Mouse (Mus musculus) gastrocnemius, postnatal 10 days (tissue): ENCODE data around the gene Mrtfa. TPM values are rescaled to one million over a fixed set of nuclear protein-coding genes. Genes with fewer than 3 reads are reported as not detected.

ENCODE experiments used
- DNase-seq: peaks from one replicate; pipeline ENCODE4 v3.0.0; 2021; ENCODE audit warnings: mixed read lengths
- total RNA-seq, 2 experiments: library from RNA; stranded (reverse); gene quantifications; 2 replicates each; pipeline ENCODE4 v1.2.3; 2021

Mrtfa gene
- total RNA-seq, 2 experiments from 2014 or later: 39.2 to 50.1 TPM

GRCm38 (mm10) chr15:81064661-81065060 lies 125.9 kb downstream of the Mrtfa start:
- no peak for DNase-seq

DNA sequence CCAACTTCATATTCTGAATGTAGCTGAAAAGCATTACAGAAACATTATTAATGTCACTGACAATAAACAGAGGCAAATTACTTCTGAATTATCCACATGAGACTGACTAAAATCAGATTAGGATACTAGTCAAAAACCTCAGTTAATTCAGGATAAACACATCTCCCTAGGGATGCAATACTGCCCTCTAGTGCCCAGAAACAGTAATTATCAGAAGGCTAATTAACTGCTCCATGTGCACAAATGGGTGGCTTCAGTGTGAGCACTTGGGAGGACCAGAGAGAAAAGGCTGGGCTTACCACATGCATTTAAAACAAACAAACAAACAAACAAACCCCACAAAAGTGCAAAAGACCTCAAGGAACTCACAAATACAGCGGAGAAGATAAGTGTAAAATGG lies 126.4 kb downstream of the Mrtfa start:
- no peak for DNase-seq

DNA sequence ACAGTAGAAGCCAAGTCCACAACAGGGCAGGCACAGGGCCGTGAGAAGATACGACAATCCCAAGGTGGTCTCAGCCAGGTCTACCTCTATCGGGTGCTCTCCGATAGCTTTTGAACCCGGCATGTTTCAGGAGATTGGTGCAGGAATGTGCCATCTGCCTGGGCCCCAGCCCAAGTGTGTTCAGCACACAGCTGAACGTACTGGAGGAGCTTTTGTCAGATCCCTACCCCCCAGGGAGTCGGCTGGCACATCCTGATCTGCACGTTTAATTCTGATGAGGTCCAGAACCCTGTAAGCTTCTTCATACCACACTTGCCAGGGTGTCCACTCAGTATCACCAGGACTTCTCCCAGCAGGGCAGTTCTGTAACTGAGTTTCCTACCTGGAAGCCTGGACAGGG lies 127.9 kb downstream of the Mrtfa start:
- peak; percentile 50 for DNase-seq

DNA sequence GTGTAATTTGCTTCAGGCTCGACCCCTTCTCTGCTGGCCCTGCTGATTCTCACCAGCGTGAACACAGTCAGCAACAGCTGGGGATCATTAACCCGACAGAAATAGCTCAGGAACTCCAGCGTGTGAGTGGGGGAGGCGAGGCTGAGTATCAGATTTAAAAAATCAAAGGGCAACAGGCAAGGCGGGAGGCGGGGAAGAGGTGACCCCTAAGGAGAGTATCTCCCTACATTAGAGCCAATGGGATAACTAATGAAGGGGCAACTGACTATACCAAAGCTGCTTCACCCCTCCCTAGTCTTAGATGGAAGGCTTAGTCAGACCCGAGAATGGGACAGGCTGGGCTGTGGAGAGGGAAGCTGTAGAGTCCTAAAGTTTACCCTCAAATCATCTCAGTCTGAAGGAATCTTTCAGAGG lies 128.4 kb downstream of the Mrtfa start:
- DNase-seq: peak; percentile 48

- DNase-seq: no peak
Measured at GRCm38 (mm10) chr15:81060975-81061374, 129.6 kb downstream of the Mrtfa start.

GRCm38 (mm10) chr15:81057736-81058135 lies 132.8 kb downstream of the Mrtfa start:
- DNase-seq: no peak

DNA sequence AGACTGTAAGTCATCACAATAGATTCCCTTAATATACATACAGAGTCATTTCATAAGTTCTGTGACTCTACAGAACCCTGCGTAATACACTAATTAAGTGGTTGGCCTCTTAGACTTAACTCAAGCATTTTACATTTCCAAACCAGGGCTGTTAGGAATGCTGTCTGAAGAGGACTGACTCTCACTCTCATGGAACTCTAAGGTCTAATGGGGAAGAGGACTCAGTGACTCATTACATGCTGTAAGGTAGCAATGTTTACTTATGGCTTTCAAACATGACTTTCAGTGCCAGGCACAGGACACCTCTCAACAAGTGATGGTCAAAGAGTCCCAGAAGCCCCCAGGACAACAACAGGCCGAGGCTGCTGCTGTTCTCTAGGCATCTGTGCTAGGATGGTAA lies 135.1 kb downstream of the Mrtfa start:
- DNase-seq: no peak

GRCm38 (mm10) chr15:81052491-81052890 lies 138.1 kb downstream of the Mrtfa start:
- DNase-seq: no peak

DNA sequence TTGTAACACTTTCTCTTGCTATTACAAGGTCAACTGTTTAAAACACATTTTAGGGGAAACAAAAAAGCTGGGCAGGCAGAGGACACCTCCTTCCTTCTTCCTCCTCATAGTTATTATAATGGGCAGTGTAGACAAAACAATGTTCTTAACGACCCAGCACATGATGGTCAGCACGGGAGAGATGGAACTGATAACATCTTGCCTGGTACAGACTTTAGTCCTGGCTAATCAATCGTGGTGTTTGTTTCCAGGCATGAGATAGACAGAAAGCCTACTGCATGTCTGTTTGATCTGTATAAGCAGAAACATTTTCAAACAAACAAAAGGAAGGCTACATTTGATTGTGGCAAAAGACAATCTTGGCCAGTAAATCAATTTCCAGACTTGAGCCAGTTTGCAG lies 140.1 kb downstream of the Mrtfa start:
- DNase-seq: no peak

DNA sequence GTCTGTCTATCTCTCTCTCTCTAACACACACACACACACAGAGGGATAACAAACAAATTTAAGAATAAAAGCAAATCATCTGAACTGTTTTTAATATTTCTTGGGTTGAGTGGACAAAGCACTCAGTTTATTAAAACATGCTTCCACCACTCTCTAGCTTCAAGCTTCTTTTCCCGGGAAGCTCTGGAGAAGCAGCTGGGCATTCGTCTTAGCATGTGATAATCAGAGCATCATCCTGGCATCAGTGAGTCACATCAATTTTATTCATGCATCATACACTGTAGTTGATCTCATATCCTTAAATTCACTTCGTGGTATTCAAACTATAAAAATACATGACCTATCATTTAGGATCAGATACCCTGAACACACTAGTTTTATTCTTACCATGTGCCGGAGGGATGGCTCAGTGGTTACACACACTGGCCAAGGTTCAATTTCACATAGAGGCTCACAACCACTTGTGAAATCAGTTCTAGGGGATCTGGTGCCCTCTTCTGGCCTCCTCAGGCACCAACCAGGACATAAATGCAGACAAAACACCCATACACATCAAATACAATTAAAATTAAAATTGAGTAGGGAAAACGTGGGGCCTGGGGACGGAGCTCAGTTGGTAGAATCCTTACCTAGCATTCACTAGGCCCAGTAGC lies 141.0 kb downstream of the Mrtfa start:
- no peak for DNase-seq

- no peak for DNase-seq
Measured at GRCm38 (mm10) chr15:81047497-81047896, 143.1 kb downstream of the Mrtfa start.

- DNase-seq: no peak
Measured at GRCm38 (mm10) chr15:81046061-81046460, 144.5 kb downstream of the Mrtfa start.

- no peak for DNase-seq
Measured at GRCm38 (mm10) chr15:81045336-81045735, 145.2 kb downstream of the Mrtfa start.

GRCm38 (mm10) chr15:81044446-81044845 lies 146.1 kb downstream of the Mrtfa start:
- DNase-seq: no peak

GRCm38 (mm10) chr15:81042276-81042931 lies 148.2 kb downstream of the Mrtfa start:
- DNase-seq: peak; percentile 67

DNA sequence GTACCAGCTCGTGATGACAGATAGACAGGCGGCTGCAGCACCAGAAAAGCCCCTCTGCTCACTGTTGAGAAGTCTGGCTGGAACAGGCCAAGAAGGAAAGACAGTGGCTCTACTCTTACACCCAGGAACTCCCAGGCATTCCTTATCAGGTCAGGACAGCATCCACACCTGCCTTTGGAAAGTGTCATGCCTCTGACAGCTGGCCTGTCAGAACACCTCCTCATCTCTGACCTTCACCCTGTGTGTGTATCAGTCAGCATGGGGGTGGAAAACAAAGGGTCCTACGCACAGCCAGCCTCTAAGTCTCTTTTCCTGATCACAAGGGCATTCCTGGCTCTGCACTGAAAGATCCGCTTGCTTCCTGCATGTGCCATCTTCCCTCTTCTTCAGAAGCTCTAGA lies 148.8 kb downstream of the Mrtfa start:
- no peak for DNase-seq

- no peak for DNase-seq
Measured at GRCm38 (mm10) chr15:81038419-81038818, 152.1 kb downstream of the Mrtfa start.

GRCm38 (mm10) chr15:81035417-81036162 lies 155.0 kb downstream of the Mrtfa start:
- no peak for DNase-seq

DNA sequence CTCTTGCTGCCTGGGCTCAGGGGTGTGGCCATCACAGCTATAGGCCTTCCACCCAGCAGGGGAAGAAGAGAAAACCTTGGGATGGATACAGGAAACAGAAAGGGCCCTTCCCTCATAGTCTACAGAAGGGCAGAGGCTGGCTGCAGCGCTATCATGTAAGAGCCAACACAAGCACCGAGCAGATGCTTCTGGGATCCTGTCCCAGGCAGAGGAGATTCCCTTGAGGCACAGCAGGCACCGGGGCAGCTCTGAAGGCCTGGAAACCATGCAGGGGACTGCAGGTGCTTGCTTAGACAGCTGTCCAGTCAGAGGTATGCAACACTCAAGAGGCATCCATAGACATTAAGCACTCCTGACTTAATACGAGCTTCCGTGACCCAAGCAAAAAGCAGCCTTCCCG lies 156.4 kb downstream of the Mrtfa start:
- DNase-seq: no peak

DNA sequence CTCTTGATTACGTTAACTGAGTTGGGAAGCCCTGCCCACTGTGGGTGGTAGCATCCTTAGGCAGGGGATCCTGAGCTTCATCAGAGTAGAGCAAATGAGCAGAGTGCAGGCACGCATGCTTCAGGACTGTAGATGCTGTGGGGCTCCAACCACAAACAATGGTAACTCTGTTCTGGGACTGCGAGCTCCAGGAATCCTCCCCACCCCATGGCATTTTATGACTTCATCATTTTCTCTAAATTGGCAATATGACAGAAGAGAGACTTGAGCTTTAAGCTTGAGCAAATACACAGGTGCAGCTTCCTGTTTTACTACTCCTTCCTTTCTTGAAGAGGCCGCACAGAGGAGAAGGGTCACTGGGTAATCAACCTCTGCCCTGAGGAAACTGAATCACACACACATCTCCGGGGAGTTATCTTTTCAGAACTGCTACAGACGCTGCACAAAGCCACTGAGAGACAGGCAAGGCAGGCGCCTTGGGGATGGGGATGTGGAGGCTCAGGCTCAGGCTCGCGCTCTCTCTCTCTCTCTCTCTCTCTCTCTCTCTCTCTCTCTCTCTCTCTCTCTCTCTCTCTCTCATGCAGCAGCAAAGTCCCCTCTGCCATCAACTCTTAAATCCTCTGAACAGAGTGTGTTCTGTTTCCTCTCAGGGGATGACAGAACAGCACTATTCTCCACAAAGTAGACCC lies 157.5 kb downstream of the Mrtfa start:
- DNase-seq: no peak

DNA sequence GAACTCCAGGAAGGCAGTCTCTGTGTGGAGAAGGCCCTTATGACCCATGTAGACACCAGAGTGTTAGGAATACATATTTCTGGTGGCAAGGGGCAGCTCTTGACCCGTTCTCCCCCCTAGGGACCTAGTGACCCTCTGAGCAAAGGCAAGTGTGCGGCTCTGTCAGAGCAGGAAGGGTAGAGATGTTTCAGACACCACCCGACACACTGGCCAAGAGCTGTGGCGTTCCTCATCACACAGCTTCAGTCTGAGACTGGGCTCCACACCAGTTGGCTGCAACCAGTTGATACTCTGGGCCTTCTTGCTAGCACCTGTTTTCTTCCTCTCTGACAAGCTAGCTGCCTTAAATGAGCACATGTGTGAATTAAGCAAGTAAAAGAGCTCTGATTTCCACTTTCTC lies 158.9 kb downstream of the Mrtfa start:
- DNase-seq: no peak

DNA sequence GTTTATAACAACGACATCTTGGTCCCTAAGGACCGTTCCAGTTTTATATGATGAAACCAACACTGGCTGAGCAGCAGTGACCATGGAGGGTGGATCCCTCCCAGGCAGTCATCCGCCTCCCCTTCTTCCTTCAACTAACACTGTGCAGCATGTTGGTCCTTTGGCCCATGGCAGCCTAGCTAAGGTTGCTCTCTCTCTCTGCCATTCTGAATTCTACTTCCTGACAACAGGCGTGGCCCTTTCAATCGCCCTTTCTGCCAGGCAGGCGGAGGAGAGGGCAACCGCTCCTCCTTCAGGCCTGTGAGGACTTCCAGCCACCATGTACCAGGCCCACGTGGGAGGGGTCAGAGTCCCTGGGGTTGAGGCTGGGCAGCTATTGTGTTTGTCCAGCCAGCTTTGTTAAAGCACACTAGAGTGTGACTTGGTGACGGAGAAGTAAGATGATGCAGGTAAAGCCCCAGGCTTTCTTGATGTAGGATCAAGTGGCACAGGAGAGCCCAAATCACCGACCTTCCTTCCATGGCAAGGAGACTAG lies 159.6 kb downstream of the Mrtfa start:
- no peak for DNase-seq
